Mouse (Mus musculus): Measurements from ENCODE around the gene Rbbp5. TPM values are rescaled to one million over a fixed set of nuclear protein-coding genes. Genes with fewer than 3 reads are reported as not detected.

Rbbp5 gene
- polyA plus RNA-seq, 1 experiment from 2014 or later, result 43.8 TPM

DNA sequence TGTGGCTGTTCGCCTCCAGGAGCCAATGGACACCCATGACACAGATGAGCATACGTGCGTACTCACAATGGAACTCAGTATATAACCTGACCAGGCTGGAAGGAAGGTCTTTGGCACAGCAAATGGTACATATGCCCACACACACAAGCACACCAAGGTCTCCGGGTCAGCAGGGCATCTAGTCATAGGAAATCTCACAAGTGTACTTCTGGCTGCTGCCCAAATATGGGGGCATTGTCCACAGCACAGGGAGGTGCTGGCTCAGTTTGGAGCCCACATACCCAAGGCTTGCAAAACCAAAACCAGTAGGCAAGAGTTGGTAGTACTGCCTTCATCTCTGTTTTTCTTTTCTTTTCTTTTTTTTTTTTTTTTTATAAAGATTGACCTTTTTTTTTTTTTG is 58.4 kb downstream of the Rbbp5 start:
- whole genome bisulfite sequencing, result 89% methylated on average over 4 of the region's 4 CpGs
- no peak overlapping the region for H3K9ac ChIP-seq (replicated peaks; ENCODE audit: low read depth, low read length)
- no peaks in the 10 kb centered on the region for H3K36me3 ChIP-seq (ENCODE audit: control insufficient read depth, insufficient read depth, low read length)
- no peak overlapping the region for H3K27ac ChIP-seq (ENCODE audit: low read length)
- H3K4me3 ChIP-seq (ENCODE audit: low read depth, low read length), result no peak overlapping the region
- no peaks in the 10 kb centered on the region for H3K9me3 ChIP-seq (ENCODE audit: control insufficient read depth, low read depth, low read length)
- no peak overlapping the region for H3K4me2 ChIP-seq (replicated peaks; ENCODE audit: low read depth, low read length)
- no peaks in the 10 kb centered on the region for H3K27me3 ChIP-seq (ENCODE audit: control insufficient read depth, insufficient read depth, low read length)
- ATAC-seq (ENCODE audit: insufficient number of reproducible peaks, insufficient read depth, low FRiP score, low read depth), result no peak
- H3K4me1 ChIP-seq (ENCODE audit: control insufficient read depth, insufficient read depth, low read length), result peaks cover 11% of the 10 kb centered on the region

DNA sequence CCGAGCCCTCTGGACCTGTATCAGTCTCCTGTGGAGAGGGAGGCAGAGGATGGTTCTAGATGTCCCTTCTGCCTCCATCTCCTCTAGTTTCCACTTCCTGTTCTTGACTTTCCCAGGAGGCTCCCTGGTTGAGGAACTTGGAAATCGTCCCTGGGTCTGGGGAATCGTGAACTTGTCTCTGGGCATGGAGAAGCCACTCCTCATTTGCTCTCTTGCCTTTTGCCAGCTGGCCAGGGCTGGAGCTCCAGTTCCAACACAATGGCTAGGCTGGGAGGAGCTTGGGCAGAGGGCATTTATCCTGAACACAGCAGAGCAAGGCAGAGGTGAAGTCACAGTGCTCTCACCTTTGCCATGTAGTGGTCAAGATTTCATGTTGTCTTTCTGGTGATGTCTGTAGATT is 59.3 kb downstream of the Rbbp5 start:
- no peaks in the 10 kb centered on the region for H3K9me3 ChIP-seq (ENCODE audit: control insufficient read depth, low read depth, low read length)
- 84% methylated on average over 3 of the region's 3 CpGs for WGBS
- no peak for ATAC-seq (ENCODE audit: insufficient number of reproducible peaks, insufficient read depth, low FRiP score, low read depth)
- no peak overlapping the region for H3K9ac ChIP-seq (replicated peaks; ENCODE audit: low read depth, low read length)
- no peak overlapping the region for H3K4me3 ChIP-seq (ENCODE audit: low read depth, low read length)
- H3K27me3 ChIP-seq (ENCODE audit: control insufficient read depth, insufficient read depth, low read length), result no peaks in the 10 kb centered on the region
- H3K36me3 ChIP-seq (ENCODE audit: control insufficient read depth, insufficient read depth, low read length), result no peaks in the 10 kb centered on the region
- no peak overlapping the region for H3K27ac ChIP-seq (ENCODE audit: low read length)
- H3K4me1 ChIP-seq (ENCODE audit: control insufficient read depth, insufficient read depth, low read length), result peaks cover 10% of the 10 kb centered on the region
- H3K4me2 ChIP-seq (replicated peaks; ENCODE audit: low read depth, low read length), result no peak overlapping the region

DNA sequence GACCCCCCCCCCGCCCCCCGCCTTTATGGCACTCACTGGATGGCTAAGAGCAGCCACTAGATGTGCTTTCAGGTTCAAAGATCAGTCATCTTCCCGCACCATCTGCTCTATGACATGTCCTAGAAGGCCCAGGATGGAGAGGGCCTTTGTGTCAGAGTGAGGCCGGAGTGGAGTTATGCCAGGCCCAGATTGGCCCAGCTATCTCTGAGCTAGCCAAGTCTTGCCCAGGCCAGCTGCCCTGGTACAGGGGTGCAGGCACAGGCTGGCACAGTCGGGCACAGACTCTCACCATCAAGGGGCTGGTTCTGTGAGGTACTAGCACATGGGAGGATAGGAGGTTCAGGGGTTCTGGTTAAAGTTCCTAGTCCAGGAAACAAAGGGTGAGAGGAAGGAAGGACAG is 60.6 kb downstream of the Rbbp5 start:
- H3K27ac ChIP-seq (ENCODE audit: low read length), result no peak overlapping the region
- H3K4me3 ChIP-seq (ENCODE audit: low read depth, low read length), result no peak overlapping the region
- no peaks in the 10 kb centered on the region for H3K9me3 ChIP-seq (ENCODE audit: control insufficient read depth, low read depth, low read length)
- H3K27me3 ChIP-seq (ENCODE audit: control insufficient read depth, insufficient read depth, low read length), result no peaks in the 10 kb centered on the region
- no peak overlapping the region for H3K4me2 ChIP-seq (replicated peaks; ENCODE audit: low read depth, low read length)
- no peaks in the 10 kb centered on the region for H3K36me3 ChIP-seq (ENCODE audit: control insufficient read depth, insufficient read depth, low read length)
- H3K4me1 ChIP-seq (ENCODE audit: control insufficient read depth, insufficient read depth, low read length), result peaks cover 15% of the 10 kb centered on the region
- 84% methylated on average over 5 of the region's 5 CpGs for WGBS
- H3K9ac ChIP-seq (replicated peaks; ENCODE audit: low read depth, low read length), result no peak overlapping the region
- no peak for ATAC-seq (ENCODE audit: insufficient number of reproducible peaks, insufficient read depth, low FRiP score, low read depth)

DNA sequence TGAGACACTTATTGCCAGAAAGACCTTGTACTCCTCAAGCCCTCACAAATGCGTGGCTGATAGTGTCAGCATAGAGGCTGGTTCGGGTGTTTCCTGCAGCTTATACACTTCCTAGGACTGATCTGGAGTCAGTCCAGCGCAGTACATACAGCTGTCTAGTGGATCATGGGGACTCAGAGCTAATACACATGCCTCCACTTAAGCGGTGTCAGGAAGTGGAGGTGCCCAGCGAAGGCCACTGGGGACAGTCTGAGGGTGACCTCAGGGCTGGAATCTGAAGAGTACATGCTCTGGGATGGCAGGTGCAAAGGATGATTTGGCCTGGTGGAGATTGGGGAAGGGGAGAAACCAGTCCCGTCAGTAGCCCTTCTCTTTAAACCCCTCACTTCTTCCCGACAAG is 63.5 kb downstream of the Rbbp5 start:
- no peaks in the 10 kb centered on the region for H3K9me3 ChIP-seq (ENCODE audit: control insufficient read depth, low read depth, low read length)
- 42% methylated on average over 7 of the region's 7 CpGs for WGBS
- no peak overlapping the region for H3K4me2 ChIP-seq (replicated peaks; ENCODE audit: low read depth, low read length)
- no peaks in the 10 kb centered on the region for H3K36me3 ChIP-seq (ENCODE audit: control insufficient read depth, insufficient read depth, low read length)
- ATAC-seq (ENCODE audit: insufficient number of reproducible peaks, insufficient read depth, low FRiP score, low read depth), result no peak
- H3K27me3 ChIP-seq (ENCODE audit: control insufficient read depth, insufficient read depth, low read length), result peaks cover 8% of the 10 kb centered on the region; the same call in 1 of the 2 replicates
- no peak overlapping the region for H3K4me3 ChIP-seq (ENCODE audit: low read depth, low read length)
- H3K4me1 ChIP-seq (ENCODE audit: control insufficient read depth, insufficient read depth, low read length), result peaks cover 14% of the 10 kb centered on the region
- no peak overlapping the region for H3K27ac ChIP-seq (ENCODE audit: low read length)
- H3K9ac ChIP-seq (replicated peaks; ENCODE audit: low read depth, low read length), result no peak overlapping the region

DNA sequence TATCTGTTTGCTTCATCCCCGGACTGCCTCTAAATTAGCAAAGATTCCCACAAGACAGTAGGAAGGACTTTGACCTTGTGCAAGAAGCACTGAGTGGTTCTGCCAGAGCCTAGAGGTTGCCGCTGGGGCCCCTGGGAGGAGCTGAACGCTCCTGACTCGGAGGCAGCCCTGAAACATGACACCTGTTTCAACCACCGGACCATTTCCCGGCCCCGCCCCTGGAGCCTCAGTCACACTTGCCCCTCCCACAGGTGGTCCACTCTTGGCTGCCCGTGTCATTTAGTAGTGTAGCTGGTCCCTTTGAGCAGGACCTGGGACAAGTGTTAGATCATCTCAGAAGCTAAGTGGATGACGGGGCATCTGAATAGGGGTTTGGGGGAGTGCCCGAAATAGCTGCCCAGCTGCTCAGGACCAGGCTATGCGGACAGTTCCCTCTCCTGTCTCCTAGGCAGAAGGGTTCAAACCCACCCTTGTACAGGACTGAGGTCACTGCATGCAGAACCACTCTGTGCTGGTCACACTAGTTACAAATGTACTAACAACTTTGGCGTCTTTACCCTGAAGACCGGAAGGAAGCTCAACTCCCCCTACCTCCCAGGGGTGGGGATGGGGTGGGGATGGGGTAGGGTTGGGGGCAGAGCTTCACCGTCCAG is 64.1 kb downstream of the Rbbp5 start:
- 6% methylated on average over 14 of the region's 14 CpGs for WGBS
- no peak overlapping the region for H3K9ac ChIP-seq (replicated peaks; ENCODE audit: low read depth, low read length)
- H3K27me3 ChIP-seq (ENCODE audit: control insufficient read depth, insufficient read depth, low read length), result peaks cover 8% of the 10 kb centered on the region; the same call in 1 of the 2 replicates
- H3K27ac ChIP-seq (ENCODE audit: low read length), result no peak overlapping the region
- no peak overlapping the region for H3K4me2 ChIP-seq (replicated peaks; ENCODE audit: low read depth, low read length)
- peak; percentile 62 for ATAC-seq (ENCODE audit: insufficient number of reproducible peaks, insufficient read depth, low FRiP score, low read depth)
- H3K4me3 ChIP-seq (ENCODE audit: low read depth, low read length), result no peak overlapping the region
- peaks cover 14% of the 10 kb centered on the region for H3K4me1 ChIP-seq (ENCODE audit: control insufficient read depth, insufficient read depth, low read length)
- no peaks in the 10 kb centered on the region for H3K36me3 ChIP-seq (ENCODE audit: control insufficient read depth, insufficient read depth, low read length)
- no peaks in the 10 kb centered on the region for H3K9me3 ChIP-seq (ENCODE audit: control insufficient read depth, low read depth, low read length)

DNA sequence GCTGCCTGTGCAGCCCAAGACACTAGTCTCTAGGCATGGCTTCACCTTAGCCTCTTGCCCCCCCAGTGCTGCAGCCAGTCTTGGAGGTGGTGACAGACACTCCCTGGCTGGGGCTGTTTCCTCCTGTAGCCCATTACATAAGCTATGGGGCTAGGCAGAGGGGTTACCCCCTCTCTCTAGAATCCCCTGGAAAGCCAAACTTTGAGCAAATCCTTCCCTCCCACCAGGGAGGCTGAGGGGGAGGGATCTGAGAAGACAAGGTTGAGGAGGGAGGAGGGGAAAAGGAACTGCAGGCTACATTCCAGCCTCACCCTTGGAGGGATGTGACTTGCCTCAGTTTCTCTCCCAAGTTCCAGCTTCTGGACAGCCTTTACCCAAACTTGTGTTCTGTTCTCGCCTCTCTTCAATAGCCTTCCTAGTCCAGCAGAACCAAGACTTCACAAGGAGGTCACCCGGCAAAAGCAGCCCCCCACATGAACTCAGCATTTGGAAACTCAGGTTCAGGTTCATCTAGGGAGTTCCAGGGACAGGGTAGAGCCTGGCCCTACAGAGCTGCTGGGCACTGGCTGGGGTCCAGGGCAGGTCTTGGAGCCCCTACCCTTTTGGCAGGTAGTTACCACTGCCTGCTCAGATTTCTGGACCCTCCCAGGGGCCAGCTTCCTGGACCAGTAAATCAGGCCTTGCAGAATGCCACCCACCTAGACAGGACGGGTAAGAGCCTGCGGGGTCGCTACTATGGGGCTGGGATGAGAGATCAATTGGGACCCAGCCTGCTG is 64.8 kb downstream of the Rbbp5 start:
- H3K27ac ChIP-seq (ENCODE audit: low read length), result no peak overlapping the region
- peaks cover 8% of the 10 kb centered on the region; the same call in 1 of the 2 replicates for H3K27me3 ChIP-seq (ENCODE audit: control insufficient read depth, insufficient read depth, low read length)

DNA sequence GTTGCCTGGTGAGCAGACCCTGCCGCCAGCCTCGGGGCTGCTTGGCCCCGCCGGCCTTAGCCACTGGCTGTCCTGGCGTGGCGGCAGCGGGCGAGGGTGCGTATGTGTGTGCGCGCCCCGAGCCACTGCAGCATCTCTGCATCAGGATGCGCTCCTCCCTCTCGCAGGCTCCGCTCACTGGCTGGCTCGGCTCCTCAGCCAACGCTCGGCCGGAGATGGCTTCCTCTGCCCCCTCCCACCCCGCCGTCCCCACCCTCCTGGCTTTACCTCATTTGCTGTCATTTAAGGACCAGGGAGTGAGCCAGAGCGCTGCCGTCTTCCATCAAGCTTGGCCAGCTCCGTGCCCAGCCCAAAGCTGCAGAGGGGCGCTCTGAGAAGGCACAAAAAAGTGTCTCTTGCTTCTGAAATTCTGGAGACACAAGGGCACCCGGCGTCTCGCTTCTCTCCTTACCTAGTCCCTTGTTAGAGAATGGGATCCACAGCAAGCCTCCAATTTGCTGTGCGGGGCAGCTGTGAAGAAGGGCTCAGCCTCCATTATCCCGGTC is 65.7 kb downstream of the Rbbp5 start, which contains the start of gene Cntn2:
Cntn2 (minus strand) TSS at position 495 of the 545 bp plus-strand sequence.
- peak within 1 kb of the TSS; percentile 15 for H3K4me3 ChIP-seq (ENCODE audit: low read depth, low read length)
- H3K4me2 ChIP-seq (replicated peaks; ENCODE audit: low read depth, low read length), result peak within 1 kb of the TSS; percentile 35
- peaks cover 14% of the 10 kb centered on the region for H3K4me1 ChIP-seq (ENCODE audit: control insufficient read depth, insufficient read depth, low read length)
- no peak within 1 kb of the TSS for H3K27ac ChIP-seq (ENCODE audit: low read length)
- H3K27me3 ChIP-seq (ENCODE audit: control insufficient read depth, insufficient read depth, low read length), result peaks cover 8% of the 10 kb centered on the region; the same call in 1 of the 2 replicates
- H3K9me3 ChIP-seq (ENCODE audit: control insufficient read depth, low read depth, low read length), result no peaks in the 10 kb centered on the region
- no peak for ATAC-seq (ENCODE audit: insufficient number of reproducible peaks, insufficient read depth, low FRiP score, low read depth)
- 1% methylated on average over 30 of the region's 30 CpGs for WGBS
- no peaks in the 10 kb centered on the region for H3K36me3 ChIP-seq (ENCODE audit: control insufficient read depth, insufficient read depth, low read length)
- H3K9ac ChIP-seq (replicated peaks; ENCODE audit: low read depth, low read length), result no peak within 1 kb of the TSS

More for the DNA sequence above, 64.8 kb downstream of the Rbbp5 start:
- Histone ChIP-seq H3K36me3 (ENCODE audit: control insufficient read depth, insufficient read depth, low read length) (no peaks in the 10 kb centered on the region), H3K4me3 (ENCODE audit: low read depth, low read length) (peak overlapping the region; percentile 15; the same call in 1 of the 2 replicates), H3K4me1 (ENCODE audit: control insufficient read depth, insufficient read depth, low read length) (peaks cover 14% of the 10 kb centered on the region), H3K9ac (replicated peaks; ENCODE audit: low read depth, low read length) (no peak overlapping the region), H3K9me3 (ENCODE audit: control insufficient read depth, low read depth, low read length) (no peaks in the 10 kb centered on the region), H3K4me2 (replicated peaks; ENCODE audit: low read depth, low read length) (no peak overlapping the region; the same call in 1 of the 2 replicates)
- WGBS, result 20% methylated on average over 5 of the region's 5 CpGs
- peak; percentile 31; the same call in 1 of the 2 replicates for ATAC-seq (ENCODE audit: insufficient number of reproducible peaks, insufficient read depth, low FRiP score, low read depth)

DNA sequence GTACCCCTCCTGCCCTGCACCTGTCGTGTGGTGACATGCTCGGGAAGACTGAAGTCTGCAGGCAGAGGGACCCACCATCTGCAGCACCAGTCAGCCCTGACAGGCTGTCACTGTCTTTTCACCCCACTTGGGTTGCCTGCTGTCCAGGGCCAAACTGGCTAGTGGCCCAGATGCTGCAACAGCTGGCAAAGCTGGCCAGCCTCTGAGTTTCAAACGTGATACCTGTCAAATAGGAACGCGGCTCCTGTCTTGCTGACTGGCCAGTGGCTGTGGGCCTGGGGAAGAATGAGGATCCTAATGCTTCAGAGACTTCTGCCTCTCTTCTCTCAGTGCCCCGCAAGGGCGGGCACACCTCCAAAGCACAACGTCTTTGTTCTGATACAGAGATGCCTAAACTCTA is 66.6 kb downstream of the Rbbp5 start:
- Histone ChIP-seq H3K27me3 (ENCODE audit: control insufficient read depth, insufficient read depth, low read length) (peaks cover 8% of the 10 kb centered on the region; the same call in 1 of the 2 replicates), H3K9ac (replicated peaks; ENCODE audit: low read depth, low read length) (no peak overlapping the region), H3K9me3 (ENCODE audit: control insufficient read depth, low read depth, low read length) (no peaks in the 10 kb centered on the region), H3K36me3 (ENCODE audit: control insufficient read depth, insufficient read depth, low read length) (no peaks in the 10 kb centered on the region), H3K27ac (ENCODE audit: low read length) (no peak overlapping the region), H3K4me2 (replicated peaks; ENCODE audit: low read depth, low read length) (no peak overlapping the region), H3K4me3 (ENCODE audit: low read depth, low read length) (no peak overlapping the region), H3K4me1 (ENCODE audit: control insufficient read depth, insufficient read depth, low read length) (peaks cover 14% of the 10 kb centered on the region)
- no peak for ATAC-seq (ENCODE audit: insufficient number of reproducible peaks, insufficient read depth, low FRiP score, low read depth)
- 70% methylated on average over 8 of the region's 8 CpGs for WGBS
